Mouse (Mus musculus) CD4-positive, CD25-positive, alpha-beta regulatory T cell (primary cell): Measurements from ENCODE around the gene A730015C16Rik. TPM values are rescaled to one million over a fixed set of nuclear protein-coding genes. Genes with fewer than 3 reads are reported as not detected.

Experiments used
- polyA plus RNA-seq: library from polyadenylated mRNA; unstranded; fragments of 100-300 nt; shearing (Covaris generic); gene quantifications from one replicate; pipeline ENCODE4 v1.2.1, GENCODE M21; 2017

A730015C16Rik gene
- polyA plus RNA-seq = 0.51 TPM

DNA sequence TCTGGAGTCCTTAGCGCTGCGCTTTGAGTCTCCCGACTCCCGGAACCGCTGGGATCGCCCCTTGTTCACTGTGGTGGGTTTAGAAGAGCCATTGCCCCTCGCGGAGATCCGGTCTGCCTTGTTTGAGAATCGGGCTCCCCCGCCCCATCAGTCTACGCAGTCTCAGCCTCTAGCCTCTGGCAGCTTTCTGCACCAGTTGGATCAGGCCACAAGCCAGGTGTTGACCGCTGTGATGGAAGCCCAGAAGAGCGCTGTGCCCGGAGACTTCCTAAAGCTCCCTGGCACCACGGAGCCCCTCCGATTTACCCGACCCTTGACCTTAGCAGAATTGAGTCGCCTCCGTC, at the start of gene A730015C16Rik:
Gene A730015C16Rik (minus strand): TSS at position 115 of the 344 bp plus-strand sequence.

DNA sequence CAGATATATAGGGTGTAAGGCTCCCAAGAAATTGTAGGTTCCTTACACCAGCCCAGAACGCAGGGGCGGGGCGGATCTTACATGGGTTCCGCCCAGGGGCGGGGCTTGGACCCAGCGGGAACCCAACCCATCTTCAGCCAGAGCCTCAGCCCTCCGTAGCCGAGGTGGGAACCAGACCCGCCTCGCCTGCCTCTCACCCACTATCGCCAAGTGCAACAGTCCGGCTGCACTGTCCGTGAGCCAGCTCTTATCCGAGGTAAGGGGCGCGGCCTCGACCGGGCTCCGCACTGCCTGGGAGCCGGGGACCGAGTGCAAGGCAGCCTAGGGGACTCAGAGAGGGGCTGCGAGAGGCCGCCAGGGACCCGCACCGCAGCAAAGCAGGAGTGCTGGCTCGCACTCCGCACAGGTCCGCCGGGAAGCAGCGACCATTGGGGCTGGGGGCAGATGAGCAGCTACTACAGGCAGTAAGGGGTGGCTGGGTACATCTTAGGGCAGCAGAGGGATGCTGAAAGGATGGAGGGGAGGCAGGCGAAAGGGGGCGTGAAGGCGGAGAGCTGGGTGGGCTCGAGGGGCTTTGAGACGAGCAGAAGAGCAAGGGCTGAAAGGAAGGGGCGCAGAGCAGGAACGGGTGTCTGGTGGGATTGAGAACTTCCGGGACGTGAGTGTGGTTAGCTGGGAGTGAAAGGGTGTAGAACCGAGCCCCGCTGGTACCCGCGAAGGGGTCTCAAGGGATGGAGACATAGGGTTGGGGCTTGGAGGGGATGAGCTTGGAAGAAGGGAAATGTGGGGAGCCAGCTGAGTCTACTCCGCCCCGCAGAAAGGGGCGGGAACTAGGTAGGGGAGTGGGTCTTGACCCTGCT, 30.8 kb upstream of the A730015C16Rik start, which contains the start of gene Rab3b:
Gene Rab3b (plus strand): TSS at position 101 of the 860 bp plus-strand sequence.

DNA sequence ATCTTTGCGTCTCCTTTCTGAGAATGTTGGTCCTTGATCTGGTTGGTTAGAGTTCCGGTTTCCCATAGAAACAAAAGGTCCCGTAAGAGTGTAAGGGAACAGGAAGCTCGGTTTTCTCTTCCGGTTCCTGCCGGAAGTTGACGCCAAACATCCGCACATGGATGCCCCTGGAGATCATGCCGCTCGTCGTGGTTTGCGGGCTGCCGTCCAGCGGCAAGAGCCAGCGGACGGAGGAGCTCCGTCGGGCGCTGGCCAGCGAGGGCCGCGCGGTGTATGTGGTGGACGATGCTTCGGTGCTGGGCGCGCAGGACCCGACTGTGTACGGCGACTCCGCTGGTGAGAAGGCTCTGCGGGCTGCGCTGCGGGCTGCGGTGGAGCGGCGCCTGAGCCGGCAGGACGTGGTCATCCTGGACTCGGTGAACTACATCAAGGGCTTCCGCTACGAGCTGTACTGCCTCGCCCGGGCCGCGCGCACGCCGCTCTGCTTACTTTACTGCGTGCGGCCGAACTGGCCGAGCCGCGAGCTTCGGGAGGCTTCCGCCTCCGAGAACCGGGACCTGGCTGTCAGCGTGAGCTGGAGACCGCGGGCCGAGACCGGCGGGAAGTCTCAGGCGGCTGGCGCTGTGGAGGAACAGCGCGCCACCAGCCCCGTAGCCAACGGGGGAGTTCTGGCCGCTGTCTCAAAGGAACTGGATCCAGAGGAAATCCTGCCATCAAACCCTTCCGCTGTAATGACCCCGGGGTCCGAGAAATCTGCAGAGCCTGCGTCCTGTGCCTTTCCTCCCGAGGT, 509 bp downstream of the A730015C16Rik start, which contains the start of gene Kti12:
Gene Kti12 (plus strand): TSS at position 71 of the 790 bp plus-strand sequence.

DNA sequence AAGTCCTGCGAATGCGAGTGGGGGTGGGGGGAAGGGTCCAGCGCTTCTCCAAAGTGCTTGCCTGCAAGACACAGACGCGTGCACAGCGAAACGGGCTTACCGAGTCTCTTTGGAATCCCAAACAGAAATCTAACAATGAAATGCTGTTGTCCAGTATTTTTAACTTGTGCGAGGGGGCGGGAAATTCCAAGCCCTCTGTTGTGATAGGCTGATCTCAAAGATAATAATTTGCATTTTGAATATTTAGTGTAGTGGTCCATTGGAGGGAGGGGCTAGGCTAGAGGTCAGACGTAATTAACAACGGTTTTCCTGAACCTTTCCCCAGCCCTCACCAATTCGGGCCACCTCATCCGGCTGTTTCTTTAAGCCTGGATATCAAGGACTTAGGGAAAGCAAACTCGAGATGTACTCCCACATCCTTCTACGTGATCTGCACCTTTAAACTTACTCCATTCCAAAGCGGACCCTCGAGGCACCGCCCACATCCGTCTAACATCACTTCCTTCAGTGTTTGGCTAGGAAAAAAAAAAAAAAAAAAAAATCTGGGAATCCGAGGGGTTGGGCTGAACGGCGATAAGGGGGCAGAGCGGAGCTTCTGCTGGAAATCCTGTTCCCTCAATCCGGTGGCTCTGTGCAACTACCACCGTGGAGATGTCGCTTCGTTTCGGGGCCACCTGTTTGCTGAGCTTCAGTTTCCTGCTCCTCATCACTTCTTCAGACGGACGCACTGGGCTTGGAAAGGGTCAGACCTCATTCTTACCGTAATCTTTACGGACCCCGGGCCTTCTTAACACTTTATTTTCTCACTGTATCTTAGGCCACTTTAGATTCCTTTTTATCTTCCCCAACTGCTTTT, 14.1 kb downstream of the A730015C16Rik start, which contains the start of gene Txndc12:
Gene Txndc12 (plus strand): TSS at position 487 of the 856 bp plus-strand sequence.

DNA sequence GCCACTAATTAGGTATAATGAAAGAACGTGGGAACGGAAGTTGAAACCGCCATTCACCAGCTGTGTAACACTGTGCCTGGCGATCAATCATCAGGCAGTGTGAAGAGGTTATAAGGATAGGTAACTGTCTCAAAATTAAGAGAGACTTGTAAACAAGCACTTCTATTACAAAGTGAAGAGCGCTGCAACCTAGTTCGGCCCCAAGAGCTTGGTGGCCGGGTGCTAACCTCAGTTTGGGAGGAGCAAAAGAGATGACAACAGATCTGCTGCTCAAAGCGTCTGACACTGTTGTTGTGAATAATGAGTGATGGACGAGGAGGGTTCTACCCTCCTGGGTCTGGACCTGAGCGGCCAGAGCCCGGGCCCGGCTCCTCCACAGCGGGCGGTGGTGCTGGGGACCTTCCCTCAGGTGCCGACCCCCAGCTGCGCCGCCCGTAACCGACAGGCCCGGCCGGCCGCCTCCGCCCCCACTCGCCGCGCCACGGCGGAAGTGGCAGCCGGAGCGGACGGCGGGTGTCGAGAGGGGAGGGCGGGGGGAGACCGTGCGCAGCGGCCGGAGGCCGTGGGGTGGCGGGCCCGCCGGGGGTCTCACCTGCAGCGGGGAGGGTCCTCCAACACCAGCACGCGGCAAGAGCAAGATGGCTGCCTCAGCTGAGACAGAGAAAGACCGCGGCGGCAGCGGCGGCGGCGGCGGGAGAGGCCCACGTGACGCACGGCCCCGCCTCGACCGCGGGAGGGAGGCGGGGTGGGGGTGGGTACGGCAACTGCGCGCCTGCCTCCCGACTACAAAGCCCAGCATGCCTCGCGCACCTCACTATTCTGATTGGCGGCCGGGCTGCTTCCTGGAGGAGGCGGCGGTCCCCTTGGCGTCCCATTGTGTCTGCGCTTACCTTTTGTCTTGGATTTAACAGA, 15.2 kb downstream of the A730015C16Rik start, which contains the start of gene Btf3l4:
Gene Btf3l4 (minus strand): TSS at position 699 of the 912 bp plus-strand sequence.

Other genes starting within 250 kb of the A730015C16Rik start
- 93.0 TPM for gene Cc2d1b, start 228.7 kb downstream of the A730015C16Rik start, polyA plus RNA-seq
- not detected for gene 3110021N24Rik, start 129.0 kb downstream of the A730015C16Rik start, polyA plus RNA-seq
- 0.41 TPM for gene Zfyve9, start 67.8 kb downstream of the A730015C16Rik start, polyA plus RNA-seq
- gene Btf3l4, start 15.0 kb downstream of the A730015C16Rik start, polyA plus RNA-seq = 74.8 TPM
- gene Txndc12, start 14.0 kb downstream of the A730015C16Rik start, polyA plus RNA-seq = 31.3 TPM
- 55.4 TPM for gene Kti12, start 834 bp downstream of the A730015C16Rik start, polyA plus RNA-seq
- 0.05 TPM for gene Rab3b, start 30.4 kb upstream of the A730015C16Rik start, polyA plus RNA-seq
- 122 TPM for gene Nrd1, start 152.0 kb upstream of the A730015C16Rik start, polyA plus RNA-seq